Mouse (Mus musculus): ENCODE measurements at regions not wholly inside any gene's neighbourhood (a gene's known extent, or its start where the extent isn't known, plus 50 kb on each side); places are given as distances from the start of the nearest gene placed in this dataset.
"Not testable (repeated sequence)": the region's sequence is repeated elsewhere in the genome, so short reads cannot be mapped to it uniquely, and the experiment has no call there.

GRCm38 (mm10) chr8:96174996-96175395, 286.6 kb upstream of the Got2 start:
- DNase-seq (ENCODE audit: low spot score in 2 of 2): no peak

- no peak for DNase-seq (ENCODE audit: low spot score in 2 of 2)
Observed at GRCm38 (mm10) chr8:96164933-96165332, 276.6 kb upstream of the Got2 start.

GRCm38 (mm10) chr8:96159899-96160298, 271.6 kb upstream of the Got2 start:
- DNase-seq (ENCODE audit: low spot score in 2 of 2): no peak

GRCm38 (mm10) chr8:96152496-96153250, 264.3 kb upstream of the Got2 start:
- peak; percentile 19 to 20 for DNase-seq (ENCODE audit: low spot score in 2 of 2)

GRCm38 (mm10) chr8:96152056-96152455, 263.7 kb upstream of the Got2 start:
- DNase-seq (ENCODE audit: low spot score in 2 of 2): peak in 1 of 2 experiments; percentile 76

DNA sequence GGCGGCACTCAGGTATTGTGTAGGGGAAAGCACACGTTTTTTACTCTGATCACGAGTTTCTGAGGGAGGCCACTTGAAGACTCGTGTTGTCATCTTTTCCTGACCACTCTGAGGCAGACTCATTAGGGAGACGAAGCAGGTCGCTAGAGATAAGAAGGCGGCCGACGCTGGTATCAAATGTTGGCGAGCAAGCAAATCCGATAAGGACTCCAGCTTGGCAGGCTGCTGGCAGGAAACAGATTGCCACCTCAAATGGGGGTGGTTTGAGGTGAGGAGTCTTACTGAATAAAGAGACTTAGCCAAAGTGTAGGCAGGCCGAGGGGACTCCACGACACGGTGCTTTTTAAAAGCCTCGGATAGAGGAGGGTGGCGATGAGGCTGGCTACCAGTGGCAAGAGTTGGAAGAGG, 262.7 kb upstream of the Got2 start:
- peak; percentile 11 to 75 for DNase-seq (ENCODE audit: low spot score in 2 of 2)

- no peak for DNase-seq (ENCODE audit: low spot score in 2 of 2)
Observed at GRCm38 (mm10) chr8:96132183-96132582, 243.8 kb upstream of the Got2 start.

DNA sequence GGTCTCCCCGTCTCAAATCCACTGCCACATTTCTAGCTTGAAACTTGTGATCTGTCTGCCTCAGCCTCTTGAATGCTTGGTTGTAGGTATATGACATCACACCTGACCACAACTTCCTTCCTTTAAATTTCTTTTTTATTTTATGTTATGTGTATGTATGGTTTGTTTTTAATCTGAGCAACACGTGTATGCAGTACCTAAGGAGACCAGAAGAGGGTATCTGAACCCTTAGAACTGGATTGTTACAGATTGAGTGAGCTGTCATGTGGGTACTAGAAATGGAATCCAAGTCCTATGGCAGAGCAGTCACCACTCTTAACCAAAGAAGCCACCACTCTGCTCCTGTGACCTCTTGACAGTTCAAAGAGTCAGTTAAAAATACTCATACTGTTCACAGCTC, 240.0 kb upstream of the Got2 start:
- DNase-seq (ENCODE audit: low spot score in 2 of 2): no peak

DNA sequence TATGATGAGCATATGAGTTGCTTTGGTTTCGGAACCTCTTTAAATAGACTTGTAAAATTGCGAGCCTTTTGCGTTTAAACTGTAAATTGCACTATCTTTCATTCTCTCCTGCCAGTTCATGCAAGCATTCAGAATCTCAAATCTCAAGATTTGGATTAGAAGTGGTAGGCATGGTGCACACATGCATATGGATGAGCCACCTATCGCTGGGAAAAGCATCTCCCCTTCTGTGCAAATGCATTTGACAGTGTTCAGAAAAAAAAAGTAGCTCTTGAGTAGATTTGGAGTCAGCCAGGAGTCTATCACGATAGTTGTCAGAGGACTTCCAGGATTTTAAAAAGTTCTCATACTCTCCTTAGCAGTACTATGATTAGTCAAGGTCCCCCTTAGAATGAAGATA, 212.5 kb upstream of the Got2 start:
- no peak for DNase-seq (ENCODE audit: low spot score in 2 of 2)

DNA sequence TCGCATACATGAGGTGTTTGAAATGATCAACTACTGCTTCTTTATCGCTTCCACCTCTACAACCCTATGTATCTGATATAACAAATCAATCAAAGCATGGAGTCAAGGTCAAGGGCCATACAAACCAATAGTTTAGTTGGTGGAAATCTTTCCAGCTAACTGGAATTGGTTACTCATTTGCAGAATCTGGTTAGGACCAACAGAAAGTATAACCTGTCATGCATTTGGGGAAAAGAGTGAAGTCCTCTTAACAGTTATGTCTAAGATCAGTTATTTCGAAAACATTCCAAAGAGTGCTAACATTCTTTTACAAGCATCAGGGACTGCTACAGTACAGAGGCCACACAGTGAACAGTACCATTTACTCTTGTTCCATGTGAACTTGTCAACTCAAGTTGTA, 204.6 kb upstream of the Got2 start:
- no peak for DNase-seq (ENCODE audit: low spot score in 2 of 2)

DNA sequence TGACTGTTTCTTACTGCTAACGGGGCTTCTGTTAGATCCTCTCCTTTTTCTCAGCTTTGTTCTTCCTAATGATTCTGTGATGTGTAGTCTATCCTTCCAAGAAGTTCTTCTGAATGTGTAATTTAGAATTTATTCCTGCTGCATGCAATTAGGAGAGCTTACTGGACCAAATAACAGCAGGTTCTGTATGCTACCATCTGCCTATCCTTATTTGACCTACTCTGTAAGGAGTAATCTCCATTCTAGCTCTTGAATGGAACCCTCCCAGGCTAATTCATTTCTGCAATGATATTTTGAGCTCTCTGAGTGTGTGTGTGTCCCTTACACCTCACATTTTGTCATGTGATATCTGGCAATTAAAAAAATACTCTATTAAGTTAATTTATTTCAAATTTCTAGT, 201.9 kb upstream of the Got2 start:
- no peak for DNase-seq (ENCODE audit: low spot score in 2 of 2)

DNA sequence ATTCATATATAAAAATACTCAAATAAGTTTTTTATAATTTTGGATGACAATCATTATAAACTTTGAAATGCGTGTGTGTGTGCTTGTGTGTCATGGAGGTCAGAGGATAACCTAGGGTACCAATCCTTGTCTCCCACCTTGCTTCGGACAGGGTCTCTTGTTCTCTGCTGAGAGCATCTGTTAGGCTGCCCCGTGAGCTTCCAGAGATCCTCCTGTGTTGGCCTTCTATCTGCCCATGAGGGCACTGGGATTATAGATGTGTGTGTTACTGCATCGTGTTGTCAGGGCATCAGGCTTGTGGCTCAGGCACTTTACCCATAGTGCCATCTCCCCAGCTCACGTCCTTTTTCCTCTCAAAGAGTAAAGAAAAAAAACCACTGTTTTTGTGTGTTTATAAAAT, 180.0 kb upstream of the Got2 start:
- no peak for DNase-seq (ENCODE audit: low spot score in 2 of 2)

DNA sequence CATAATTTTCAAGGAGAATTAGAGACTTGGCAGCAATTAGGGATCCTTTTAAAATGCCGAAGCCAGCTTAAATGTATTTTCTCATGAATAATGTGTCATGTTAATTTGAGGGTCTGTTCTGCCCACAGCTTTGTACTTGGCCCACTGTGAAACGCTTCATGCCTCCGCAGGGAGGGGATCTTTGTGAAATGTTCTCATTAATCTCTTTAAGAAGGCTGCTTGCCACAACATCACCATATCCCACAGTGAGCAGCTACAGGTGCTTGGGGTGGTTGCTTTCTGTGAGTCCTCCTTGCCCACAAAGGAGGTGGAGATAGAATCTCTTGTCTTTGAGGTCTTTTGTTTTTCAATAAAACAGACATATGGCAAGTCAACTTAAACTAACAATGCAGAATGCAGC, 159.3 kb upstream of the Got2 start:
- no peak for DNase-seq (ENCODE audit: low spot score in 2 of 2)

DNA sequence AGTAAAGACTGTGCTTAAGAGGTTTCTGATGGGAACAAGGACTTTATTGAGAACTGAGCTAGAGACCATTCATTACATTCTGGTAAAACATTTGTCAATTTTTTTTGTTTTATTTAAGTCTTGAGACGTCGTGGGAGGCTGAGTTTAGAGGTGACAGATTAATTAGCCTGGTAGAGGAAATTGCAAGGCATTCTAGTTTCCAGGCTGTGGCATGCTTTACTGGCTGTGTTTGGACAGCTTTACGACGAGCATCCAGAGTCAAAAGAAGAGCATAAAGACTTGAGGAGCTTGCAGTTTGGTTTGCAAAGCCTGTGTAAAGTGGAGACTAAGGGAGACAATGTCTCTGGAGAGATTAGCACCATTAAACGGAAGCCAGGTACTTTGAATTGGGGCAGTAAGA, 154.0 kb upstream of the Got2 start:
- DNase-seq (ENCODE audit: low spot score in 2 of 2): no peak

DNA sequence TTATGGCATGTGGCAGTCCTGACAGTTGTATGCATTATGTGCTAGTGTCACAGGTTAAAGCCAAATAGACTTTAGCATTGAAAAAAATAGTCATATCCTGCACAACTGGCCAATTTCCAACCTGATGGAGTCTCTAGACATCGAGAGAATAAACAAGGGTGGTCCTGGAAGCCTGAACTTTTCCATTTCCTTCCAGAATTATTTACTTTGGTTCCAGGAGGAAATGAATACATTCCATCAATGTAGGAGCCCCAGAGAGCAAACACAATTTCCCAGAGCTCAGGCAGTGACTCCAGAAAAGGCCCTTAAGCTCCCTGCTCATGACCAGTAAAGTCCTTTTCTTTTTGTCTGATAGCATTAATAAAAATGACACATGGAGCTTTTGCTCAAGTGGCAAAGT, 151.9 kb upstream of the Got2 start:
- DNase-seq (ENCODE audit: low spot score in 2 of 2): no peak

GRCm38 (mm10) chr8:96018742-96019141, 130.4 kb upstream of the Got2 start:
- not testable (repeated sequence) for DNase-seq (ENCODE audit: low spot score in 2 of 2)

- no peak for DNase-seq (ENCODE audit: low spot score in 2 of 2)
Observed at GRCm38 (mm10) chr8:96012002-96012401, 123.7 kb upstream of the Got2 start.

GRCm38 (mm10) chr8:95991826-95992463, 103.6 kb upstream of the Got2 start:
- DNase-seq (ENCODE audit: low spot score in 2 of 2): no peak

DNA sequence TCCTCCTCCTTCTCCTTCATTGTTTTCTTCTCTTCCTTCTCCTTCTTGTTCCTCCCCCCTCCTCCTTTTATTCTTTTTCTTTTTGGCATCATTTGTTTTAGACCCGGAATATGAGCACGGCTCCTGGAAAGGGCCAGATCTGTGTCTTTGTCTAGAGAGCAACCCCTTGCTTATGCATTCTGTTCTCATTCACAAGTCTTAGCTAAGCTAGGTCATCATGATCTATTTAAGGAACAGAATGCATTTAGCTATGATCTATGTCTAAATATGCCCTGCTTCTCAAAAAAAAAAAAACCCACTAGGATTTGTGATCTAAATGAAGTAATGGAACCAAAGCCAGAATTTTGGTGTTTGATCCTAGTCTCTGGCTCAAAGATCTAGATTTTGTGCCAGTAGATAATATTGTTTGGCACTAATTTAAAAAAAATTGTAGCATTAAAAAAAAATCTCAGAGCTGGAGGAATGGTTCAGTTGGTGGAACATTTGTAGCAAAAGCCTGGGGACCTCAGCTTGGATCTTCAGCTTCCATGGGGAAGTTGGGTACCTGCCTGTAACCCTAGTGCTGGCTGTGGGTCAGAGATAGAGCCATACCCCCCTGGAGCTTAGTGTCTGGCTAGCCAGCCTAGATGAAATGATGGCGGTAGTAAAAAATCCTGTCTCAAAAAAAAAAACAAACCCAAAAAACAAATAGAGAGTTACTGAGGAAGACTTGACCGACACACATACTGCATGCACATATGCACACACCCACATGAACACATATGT, 100.5 kb upstream of the Got2 start:
- no peak for DNase-seq (ENCODE audit: low spot score in 2 of 2)

DNA sequence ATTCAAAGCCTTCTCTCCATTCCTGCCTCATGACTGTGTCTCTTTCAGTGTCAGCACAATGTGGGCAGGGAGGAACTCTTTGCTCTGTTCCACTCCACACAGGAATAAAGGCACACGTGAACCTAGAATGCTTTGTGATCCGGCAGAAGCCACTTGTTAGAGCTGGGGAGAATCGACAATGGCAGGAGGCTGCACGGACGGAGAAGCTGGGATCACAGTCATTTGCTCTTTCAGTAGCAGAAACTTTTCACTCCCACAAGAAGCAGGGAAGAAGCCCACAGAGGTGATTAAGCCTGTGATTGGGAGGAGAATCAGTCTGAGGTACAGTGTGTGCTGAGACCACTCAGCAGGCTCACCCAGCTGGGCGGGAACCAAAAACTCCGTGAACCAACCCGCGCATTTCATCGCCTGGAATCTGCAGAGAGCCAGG, 98.7 kb upstream of the Got2 start:
- peak in 1 of 2 experiments; percentile 5 for DNase-seq (ENCODE audit: low spot score in 2 of 2)

DNA sequence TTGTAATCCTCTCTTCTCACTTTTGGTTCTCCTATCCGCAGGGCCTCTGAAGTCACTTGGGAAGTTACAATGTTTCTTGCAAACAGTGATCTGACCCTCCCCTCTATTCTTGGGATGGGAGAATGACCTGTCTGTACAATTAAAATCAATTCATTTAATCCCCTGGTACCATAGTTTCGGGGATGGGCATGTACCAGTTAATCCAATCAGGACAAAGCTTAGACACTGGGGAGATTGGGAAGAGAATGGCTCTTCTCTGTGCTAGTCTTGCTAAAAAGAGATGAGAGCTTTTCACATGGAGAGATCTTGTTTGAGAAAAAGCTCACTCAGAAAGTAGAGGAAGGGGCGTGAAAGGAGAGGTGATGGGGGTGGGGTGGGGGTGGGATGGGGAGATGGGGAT, 98.1 kb upstream of the Got2 start:
- DNase-seq (ENCODE audit: low spot score in 2 of 2): no peak

DNA sequence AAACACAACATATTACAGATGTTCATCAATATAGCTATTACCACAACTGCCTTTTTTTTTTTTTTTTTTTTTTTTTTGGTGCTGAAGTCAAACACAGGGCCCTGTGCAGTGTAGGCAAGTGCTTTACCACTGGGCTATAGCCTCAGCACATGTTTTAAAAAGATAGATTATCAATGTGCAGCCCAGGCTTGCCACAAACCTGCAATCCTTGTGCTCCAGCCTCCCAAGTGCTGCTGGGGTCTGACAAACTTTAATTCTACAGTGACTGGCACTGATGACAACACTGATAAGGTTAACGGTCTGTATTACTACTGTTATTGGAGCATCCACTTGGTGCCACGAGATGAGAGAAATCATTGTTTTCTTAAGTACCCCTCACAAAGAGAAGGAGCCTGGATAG, 95.3 kb upstream of the Got2 start:
- no peak for DNase-seq (ENCODE audit: low spot score in 2 of 2)
